Comparison of ENCODE assay signal across 16 mouse cellular contexts in genomic region chr2:166346421-166347182, GRCm38 (mm10).
DNase-seq lines count a peak whose midpoint lies in the region; ATAC-seq and TF ChIP-seq lines count a peak whose summit lies in the region.
"Had no signal": no experiment of that assay in that cellular context is flagged by ENCODE, and none has a peak within 500 bp of the region (broad histone marks: within the 10 kb centered on the region; RNA-seq: fewer than 3 reads in every experiment).

No protein-coding gene starts in this region.

- ATAC-seq in kidney, postnatal 0 days (replicated peaks; ENCODE audit: low FRiP score, low read depth), result peak; percentile 49; the same call in 1 of the 2 replicates
- ATAC-seq in forebrain, embryonic 12.5 days (ENCODE audit: low FRiP score), result peak; percentile 75
- ATAC-seq in hindbrain, embryonic 14.5 days (ENCODE audit: low FRiP score), result peak; percentile 86
- peak; percentile 74 for ATAC-seq in neural tube, embryonic 13.5 days (ENCODE audit: low read depth)

- no peak for TF ChIP-seq CTCF in kidney, postnatal 0 days (IDR thresholded peaks at IDR 0.05; ENCODE audit: low read depth)
- TF ChIP-seq CTCF in kidney, adult 2 months (conservative IDR thresholded peaks at IDR 0.05; ENCODE audit: insufficient read depth, insufficient read length, low read depth, low read length), result no peak

- no peaks in the 10 kb centered on the region for H3K9me3 ChIP-seq in kidney, postnatal 0 days (replicated peaks; ENCODE audit: low read length)
- H3K9me3 ChIP-seq in forebrain, embryonic 12.5 days, result no peaks in the 10 kb centered on the region
- H3K9me3 ChIP-seq in hindbrain, embryonic 14.5 days (ENCODE audit: control insufficient read depth, low read length), result no peaks in the 10 kb centered on the region
- H3K9me3 ChIP-seq in neural tube, embryonic 13.5 days, result no peaks in the 10 kb centered on the region
- H3K9me3 ChIP-seq: heart, embryonic 15.5 days; liver, embryonic 13.5 days had no signal

- H3K4me3 ChIP-seq in kidney, postnatal 0 days (replicated peaks; ENCODE audit: low read depth, low read length), result no peak overlapping the region
- H3K4me3 ChIP-seq in kidney, adult 2 months (ENCODE audit: insufficient read depth, low read depth, low read length), result no peak overlapping the region
- no peak overlapping the region for H3K4me3 ChIP-seq in forebrain, embryonic 12.5 days (replicated peaks)
- H3K4me3 ChIP-seq in hindbrain, embryonic 14.5 days (replicated peaks; ENCODE audit: low read length), result no peak overlapping the region
- H3K4me3 ChIP-seq in neural tube, embryonic 13.5 days, result no peak overlapping the region
- H3K4me3 ChIP-seq: heart, embryonic 15.5 days; left cerebral cortex, adult 2 months; liver, embryonic 13.5 days had no signal

- H3K4me1 ChIP-seq in kidney, postnatal 0 days (replicated peaks; ENCODE audit: insufficient read depth, low read length), result peaks cover 9% of the 10 kb centered on the region
- no peaks in the 10 kb centered on the region for H3K4me1 ChIP-seq in kidney, adult 2 months (ENCODE audit: control insufficient read depth, insufficient read depth, low read length)
- H3K4me1 ChIP-seq in forebrain, embryonic 12.5 days, result peaks cover 36% of the 10 kb centered on the region
- peaks cover 53% of the 10 kb centered on the region for H3K4me1 ChIP-seq in hindbrain, embryonic 14.5 days (replicated peaks; ENCODE audit: control insufficient read depth, insufficient read depth, low read length)
- peaks cover 77% of the 10 kb centered on the region for H3K4me1 ChIP-seq in neural tube, embryonic 13.5 days (replicated peaks)
- H3K4me1 ChIP-seq: liver, embryonic 13.5 days had no signal

- H3K27me3 ChIP-seq in kidney, postnatal 0 days (ENCODE audit: insufficient read depth, low read length), result 0 out of 2 replicates have a peak, but pooled peaks cover 4% of the 10 kb centered on the region
- H3K27me3 ChIP-seq in kidney, adult 2 months (replicated peaks; ENCODE audit: control insufficient read depth, insufficient read depth, low read length), result no peaks in the 10 kb centered on the region
- H3K27me3 ChIP-seq in forebrain, embryonic 12.5 days, result peaks cover 65% of the 10 kb centered on the region
- H3K27me3 ChIP-seq in hindbrain, embryonic 14.5 days (ENCODE audit: control insufficient read depth, insufficient read depth, low read length), result no peaks in the 10 kb centered on the region
- H3K27me3 ChIP-seq in neural tube, embryonic 13.5 days, result peaks cover 30% of the 10 kb centered on the region
- H3K27me3 ChIP-seq: heart, embryonic 15.5 days had no signal

- peak; percentile 79 for DNase-seq in kidney, postnatal 0 days (ENCODE audit: low spot score)
- DNase-seq in kidney, adult 2 months, result no peak
- peak; percentile 75 for DNase-seq in hindbrain, embryonic 14.5 days (ENCODE audit: low spot score)
- DNase-seq in lung, postnatal 4 days, result no peak
- DNase-seq in adipocyte (ENCODE audit: low spot score), result no peak
- no peak for DNase-seq in left cerebral cortex, adult 11 months (ENCODE audit: low spot score)
- DNase-seq: adrenal gland, postnatal 36 days; cerebellum, adult 9-11 months; kidney, adult 11 months; liver, embryonic 13.5 days; lung, postnatal 36 days; spleen, adult 18-20 months had no signal

- no peak for TF ChIP-seq POLR2A in kidney, adult 2 months (IDR thresholded peaks at IDR 0.05; ENCODE audit: low read depth, low read length)

- no peak overlapping the region for H3K27ac ChIP-seq in kidney, postnatal 0 days
- no peak overlapping the region for H3K27ac ChIP-seq in kidney, adult 2 months (ENCODE audit: insufficient read depth, low read depth, low read length)
- no peak overlapping the region; the same call in 1 of the 2 replicates for H3K27ac ChIP-seq in forebrain, embryonic 12.5 days
- peak overlapping the region; percentile 60 for H3K27ac ChIP-seq in hindbrain, embryonic 14.5 days
- peak overlapping the region; percentile 79 for H3K27ac ChIP-seq in neural tube, embryonic 13.5 days (replicated peaks)
- H3K27ac ChIP-seq: heart, embryonic 15.5 days; left cerebral cortex, adult 2 months; liver, embryonic 13.5 days had no signal

- no peak overlapping the region for H3K9ac ChIP-seq in kidney, postnatal 0 days (ENCODE audit: low read depth, low read length)
- no peak overlapping the region for H3K9ac ChIP-seq in forebrain, embryonic 12.5 days
- H3K9ac ChIP-seq in hindbrain, embryonic 14.5 days, result no peak overlapping the region
- H3K9ac ChIP-seq in neural tube, embryonic 13.5 days, result no peak overlapping the region
- H3K9ac ChIP-seq: heart, embryonic 15.5 days; liver, embryonic 13.5 days had no signal

- no peaks in the 10 kb centered on the region for H3K36me3 ChIP-seq in kidney, postnatal 0 days (ENCODE audit: insufficient read depth, low read length)
- H3K36me3 ChIP-seq in kidney, adult 2 months (ENCODE audit: control insufficient read depth, insufficient read depth, low read length), result no peaks in the 10 kb centered on the region
- H3K36me3 ChIP-seq in forebrain, embryonic 12.5 days (replicated peaks), result no peaks in the 10 kb centered on the region; the same call in 1 of the 2 replicates
- H3K36me3 ChIP-seq in hindbrain, embryonic 14.5 days (replicated peaks; ENCODE audit: control insufficient read depth, insufficient read depth), result no peaks in the 10 kb centered on the region
- H3K36me3 ChIP-seq in neural tube, embryonic 13.5 days, result no peaks in the 10 kb centered on the region
- H3K36me3 ChIP-seq: heart, embryonic 15.5 days; liver, embryonic 13.5 days had no signal

- 16% methylated on average over 18 of the region's 18 CpGs for WGBS in kidney, postnatal 0 days
- WGBS in kidney, adult 2 months, result 36% methylated on average over 18 of the region's 18 CpGs
- WGBS in forebrain, embryonic 12.5 days, result 39% methylated on average over 18 of the region's 18 CpGs
- WGBS in hindbrain, embryonic 14.5 days, result 17% methylated on average over 17 of the region's 18 CpGs
- WGBS in neural tube, embryonic 13.5 days, result 6% methylated on average over 18 of the region's 18 CpGs

- H3K4me2 ChIP-seq in kidney, postnatal 0 days (ENCODE audit: low read length), result no peak overlapping the region
- H3K4me2 ChIP-seq in forebrain, embryonic 12.5 days, result no peak overlapping the region
- H3K4me2 ChIP-seq in hindbrain, embryonic 14.5 days (replicated peaks), result peak overlapping the region; percentile 10; the same call in 1 of the 2 replicates
- 0 out of 2 replicates have a peak overlapping the region, but pooled peaks have one; percentile 20 for H3K4me2 ChIP-seq in neural tube, embryonic 13.5 days
- H3K4me2 ChIP-seq: heart, embryonic 15.5 days; liver, embryonic 13.5 days had no signal

Comparison
In these comparisons a context has a peak if more than half of its experiments do, and no peak if none do; other contexts are left out.
1. DNase-seq: peak in kidney, postnatal 0 days (single experiment) and hindbrain, embryonic 14.5 days (single experiment); none in kidney, adult 2 months (single experiment), lung, postnatal 4 days (0 of 2), adipocyte (single experiment) and left cerebral cortex, adult 11 months (single experiment).
2. H3K27ac ChIP-seq: peak in hindbrain, embryonic 14.5 days (single experiment) and neural tube, embryonic 13.5 days (single experiment); none in kidney, postnatal 0 days (single experiment), kidney, adult 2 months (single experiment) and forebrain, embryonic 12.5 days (single experiment).
3. H3K4me2 ChIP-seq: peak in hindbrain, embryonic 14.5 days (single experiment) and neural tube, embryonic 13.5 days (single experiment); none in kidney, postnatal 0 days (single experiment) and forebrain, embryonic 12.5 days (single experiment).
4. Peak in every context shown above with its lines, with median percentiles within 50 percentile points of each other: ATAC-seq.